Mouse (Mus musculus): ENCODE measurements around the gene Ccdc92b.

The Ccdc92b gene

DNA sequence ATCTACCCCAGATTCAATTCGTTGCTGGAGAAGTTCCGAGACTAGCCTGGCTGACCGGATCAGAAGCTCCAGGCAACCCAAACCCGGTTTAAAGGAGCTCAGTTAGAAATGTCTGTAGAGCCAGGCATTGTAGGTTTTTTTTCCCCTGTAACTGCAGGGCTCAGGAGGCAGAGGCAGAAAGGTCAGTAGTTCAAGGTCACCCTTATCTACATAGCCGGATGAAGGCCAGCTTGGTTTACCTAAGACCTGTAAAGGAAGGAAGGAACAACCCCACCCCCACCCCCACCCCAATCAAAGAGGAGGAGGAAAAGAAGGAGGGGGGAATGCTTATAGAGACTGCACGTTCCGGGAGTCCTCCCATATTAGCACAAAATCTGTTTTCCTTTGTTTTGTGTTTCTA is 8.0 kb upstream of the Ccdc92b start:
- no peak for DNase-seq (ENCODE audit: low spot score)

- DNase-seq (ENCODE audit: low spot score) = no peak
Observed at GRCm38 (mm10) chr11:74613428-74613827, 6.0 kb upstream of the Ccdc92b start.

GRCm38 (mm10) chr11:74615571-74615970 is 3.8 kb upstream of the Ccdc92b start:
- no peak for DNase-seq (ENCODE audit: low spot score)

DNA sequence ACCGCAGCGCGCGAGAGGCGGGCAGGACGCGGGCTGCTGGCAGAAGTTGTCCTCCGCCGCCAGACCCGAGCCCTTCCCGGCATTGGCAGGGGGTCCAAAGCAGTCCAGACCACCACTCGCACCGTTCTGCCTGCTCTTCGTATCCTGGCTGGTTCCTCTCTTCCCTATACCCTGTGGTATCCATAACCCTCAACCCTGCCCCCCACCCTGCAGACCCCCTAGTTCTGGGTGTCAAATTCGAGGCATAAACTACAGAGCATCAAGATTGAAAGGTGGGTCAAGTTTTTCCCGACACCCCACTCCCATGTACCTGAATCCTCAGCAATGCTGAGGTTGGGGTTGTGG is 523 bp downstream of the Ccdc92b start:
- no peak for DNase-seq (ENCODE audit: low spot score)

DNA sequence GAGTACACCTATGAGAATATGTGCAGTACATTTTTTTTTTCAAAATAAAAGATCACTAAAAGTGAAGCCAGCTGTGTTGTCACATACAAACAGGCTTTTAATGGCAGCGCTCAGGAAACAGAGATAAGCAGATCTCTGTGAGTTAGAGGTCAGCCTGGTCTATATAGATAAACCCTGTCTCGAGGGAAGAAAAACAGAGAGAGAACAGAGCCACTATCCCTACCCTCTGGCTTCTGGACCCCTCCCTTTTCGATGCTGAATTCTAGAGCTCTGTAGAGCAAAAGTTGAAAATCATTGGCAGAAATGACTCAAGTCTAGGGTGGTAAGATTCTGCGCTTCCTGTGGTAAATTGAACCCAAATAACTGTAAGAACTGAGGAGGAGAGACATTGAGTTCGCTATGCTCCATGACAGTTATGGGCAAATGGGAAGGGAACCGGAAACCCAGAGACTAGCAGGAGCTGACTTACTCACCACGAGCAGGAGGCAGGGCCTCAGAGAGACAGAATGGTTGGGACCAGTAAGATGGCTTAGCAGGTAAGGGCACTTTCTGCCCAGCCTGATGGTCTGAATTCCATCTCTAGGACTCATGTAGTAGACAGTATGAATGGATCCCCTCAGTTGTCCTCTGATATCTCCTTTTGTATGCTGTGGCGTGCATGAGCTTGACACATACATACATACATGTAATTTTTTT is 2.7 kb downstream of the Ccdc92b start:
- DNase-seq (ENCODE audit: low spot score) = no peak

DNA sequence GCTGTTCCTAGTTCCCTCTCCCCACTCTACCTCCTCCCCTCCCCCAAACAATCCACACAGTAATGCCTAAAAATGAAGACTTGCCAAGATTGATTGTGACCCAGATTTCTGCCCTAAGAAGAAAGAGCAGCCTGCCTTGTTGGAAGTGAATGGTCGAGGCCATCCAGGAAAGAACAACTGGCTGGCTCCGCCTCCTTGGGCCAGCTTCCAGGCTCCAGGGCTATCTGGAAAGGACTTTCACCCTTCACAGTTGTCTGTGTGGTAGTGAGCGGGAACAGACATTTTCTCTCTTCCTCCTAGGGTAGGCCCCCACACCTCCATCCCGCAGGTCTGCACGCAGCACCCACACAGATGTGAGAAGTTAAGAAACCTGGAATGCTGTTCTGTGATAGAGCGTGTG is 4.3 kb downstream of the Ccdc92b start:
- no peak for DNase-seq (ENCODE audit: low spot score)

GRCm38 (mm10) chr11:74625333-74625732 is 5.9 kb downstream of the Ccdc92b start:
- no peak for DNase-seq (ENCODE audit: low spot score)

GRCm38 (mm10) chr11:74627481-74627880 is 8.1 kb downstream of the Ccdc92b start:
- no peak for DNase-seq (ENCODE audit: low spot score)

GRCm38 (mm10) chr11:74631880-74632789 is 12.7 kb downstream of the Ccdc92b start:
- DNase-seq (ENCODE audit: low spot score) = no peak

DNA sequence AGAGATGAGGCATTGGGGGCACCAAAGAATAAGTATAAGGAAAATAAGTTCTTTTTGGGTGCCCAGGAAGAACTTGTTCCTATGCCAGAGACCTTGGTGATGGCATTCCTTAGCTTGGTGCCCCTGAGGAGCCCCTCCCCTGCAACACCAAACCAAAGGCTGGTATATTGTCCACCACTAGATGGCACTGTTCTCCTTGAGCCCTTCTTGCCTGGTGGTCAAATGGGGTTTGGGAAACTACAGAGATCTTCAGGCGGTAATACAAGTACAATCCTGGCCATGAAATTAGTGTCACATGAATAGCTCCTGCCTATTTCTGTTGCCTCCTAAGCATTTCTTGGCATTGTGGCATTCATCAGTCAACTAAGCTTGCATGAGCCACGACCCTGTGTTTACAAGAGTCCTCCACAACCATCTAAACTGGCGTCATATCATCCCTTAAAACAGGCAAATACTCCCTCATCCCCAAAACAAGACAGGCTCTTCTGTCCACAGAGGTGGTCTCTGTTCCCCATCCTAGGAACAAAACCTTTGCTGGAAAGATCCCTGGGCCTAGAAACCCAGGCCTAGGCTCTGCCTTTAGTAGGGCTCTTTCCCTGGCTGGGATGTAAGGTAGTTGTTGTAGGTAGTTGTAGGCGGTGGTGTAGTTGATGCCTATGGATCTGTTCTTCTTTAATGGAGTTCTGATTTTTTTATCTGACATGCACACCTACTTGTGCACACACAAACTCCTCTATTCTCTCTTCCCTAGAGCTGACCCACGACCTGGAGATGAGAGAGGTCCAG is 15.3 kb downstream of the Ccdc92b start:
- DNase-seq (ENCODE audit: low spot score) = peak; percentile 39

GRCm38 (mm10) chr11:74637486-74637885 is 18.1 kb downstream of the Ccdc92b start:
- DNase-seq (ENCODE audit: low spot score) = no peak

DNA sequence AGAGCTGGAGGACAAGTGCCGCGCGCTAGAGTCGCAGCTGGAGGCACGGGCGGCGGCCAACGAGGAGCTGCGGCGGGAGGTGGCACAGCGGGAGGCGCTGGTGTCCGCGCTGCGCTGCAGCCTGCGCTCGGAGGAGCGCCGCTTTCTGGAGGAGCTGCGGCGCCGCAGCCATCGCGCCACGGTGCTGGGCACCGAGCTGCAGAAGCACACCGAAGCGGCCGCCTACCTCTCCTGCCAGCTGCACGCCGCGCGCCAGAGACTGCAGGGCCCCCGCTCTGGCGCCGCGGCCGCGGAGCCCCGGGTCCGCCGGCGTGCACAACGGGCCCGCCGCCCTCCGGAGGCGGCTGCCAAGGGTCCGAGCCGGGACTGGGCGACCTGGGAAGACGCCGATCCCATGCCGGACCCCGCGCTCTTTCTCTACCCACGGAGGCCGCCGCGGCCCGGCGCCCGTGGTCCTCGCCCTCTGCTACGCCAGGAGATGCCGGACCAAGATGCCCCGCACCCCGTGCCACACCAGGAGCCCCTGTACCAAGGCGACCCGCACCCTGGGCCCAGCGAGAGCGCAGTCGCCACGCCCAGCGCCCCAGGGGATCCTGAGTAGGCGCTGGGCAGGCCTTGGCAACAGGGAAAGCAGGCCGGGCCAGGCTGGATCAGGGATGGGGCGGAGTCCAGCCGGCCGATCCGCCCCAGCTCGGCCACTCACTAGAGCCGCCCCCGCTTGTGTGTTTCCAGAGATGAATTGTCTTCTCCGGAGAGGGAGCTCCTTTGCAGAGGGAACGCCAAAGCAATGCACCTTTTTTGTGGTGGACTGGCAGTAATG is 18.8 kb downstream of the Ccdc92b start:
- DNase-seq (ENCODE audit: low spot score) = peak; percentile 84

GRCm38 (mm10) chr11:74638791-74639411 is 19.5 kb downstream of the Ccdc92b start:
- DNase-seq (ENCODE audit: low spot score) = no peak

DNA sequence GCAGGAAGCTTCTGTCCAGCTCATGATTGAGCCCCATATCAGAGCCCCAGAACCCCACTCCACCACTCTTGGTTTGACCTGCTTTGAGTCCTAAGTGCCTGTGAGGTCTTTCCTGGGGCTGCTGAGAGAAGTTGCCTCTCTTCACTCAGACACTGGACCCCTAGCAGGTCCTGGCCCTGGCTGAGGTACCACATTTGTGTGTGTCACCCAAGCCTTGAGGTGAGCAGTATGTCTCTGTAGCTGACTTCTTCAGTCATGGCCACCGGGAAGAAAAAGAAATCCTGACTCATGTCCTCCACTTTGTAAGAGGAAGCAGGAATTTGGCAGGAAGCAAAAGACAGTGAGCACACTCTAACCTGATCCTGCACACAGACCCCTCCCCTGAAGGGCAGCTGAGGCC is 20.2 kb downstream of the Ccdc92b start:
- no peak for DNase-seq (ENCODE audit: low spot score)

DNA sequence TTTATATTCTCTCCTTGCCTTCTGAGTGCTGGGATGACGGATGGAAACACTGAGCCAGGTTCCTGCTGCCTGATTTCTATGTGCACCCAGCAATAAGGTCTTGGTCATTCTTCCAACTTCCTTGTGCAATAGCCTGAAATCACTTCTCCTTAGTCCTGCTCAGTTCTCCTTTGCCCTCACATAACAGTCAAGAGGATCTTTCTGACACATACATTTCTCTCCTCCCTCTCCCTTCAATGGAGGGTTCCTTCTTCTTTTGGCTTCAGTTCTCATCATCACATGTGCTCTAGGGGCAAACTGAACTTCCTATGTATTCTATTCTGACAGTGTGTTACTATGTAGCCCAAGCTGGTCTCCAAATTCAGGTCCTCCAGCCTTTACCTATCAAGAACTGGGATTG is 28.6 kb downstream of the Ccdc92b start:
- no peak for DNase-seq (ENCODE audit: low spot score)

DNA sequence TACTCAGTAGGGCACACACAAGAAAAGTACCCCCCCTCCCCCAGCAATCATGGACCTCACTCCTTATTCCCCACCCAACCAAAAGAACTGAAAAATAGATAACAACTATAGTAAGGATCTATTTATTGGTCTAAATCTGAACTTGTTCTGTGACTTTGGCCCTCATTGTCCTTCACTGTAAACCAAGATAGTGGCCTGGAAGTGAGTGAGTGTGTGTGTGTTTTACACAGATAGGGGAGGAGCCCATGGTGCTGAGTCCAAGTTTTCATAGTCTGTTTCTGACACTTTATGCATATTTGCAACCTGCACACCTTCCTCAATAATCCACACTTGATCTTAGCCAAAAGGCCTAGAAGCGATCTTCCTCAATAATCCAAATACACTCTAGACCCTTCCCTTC is 29.3 kb downstream of the Ccdc92b start:
- no peak for DNase-seq (ENCODE audit: low spot score)

- peak; percentile 98 for DNase-seq (ENCODE audit: low spot score)
Observed at GRCm38 (mm10) chr11:74649095-74649646, 29.8 kb downstream of the Ccdc92b start, which contains the start of gene Cluh. Gene Cluh, plus strand, starts transcription at chr11:74649495.

DNA sequence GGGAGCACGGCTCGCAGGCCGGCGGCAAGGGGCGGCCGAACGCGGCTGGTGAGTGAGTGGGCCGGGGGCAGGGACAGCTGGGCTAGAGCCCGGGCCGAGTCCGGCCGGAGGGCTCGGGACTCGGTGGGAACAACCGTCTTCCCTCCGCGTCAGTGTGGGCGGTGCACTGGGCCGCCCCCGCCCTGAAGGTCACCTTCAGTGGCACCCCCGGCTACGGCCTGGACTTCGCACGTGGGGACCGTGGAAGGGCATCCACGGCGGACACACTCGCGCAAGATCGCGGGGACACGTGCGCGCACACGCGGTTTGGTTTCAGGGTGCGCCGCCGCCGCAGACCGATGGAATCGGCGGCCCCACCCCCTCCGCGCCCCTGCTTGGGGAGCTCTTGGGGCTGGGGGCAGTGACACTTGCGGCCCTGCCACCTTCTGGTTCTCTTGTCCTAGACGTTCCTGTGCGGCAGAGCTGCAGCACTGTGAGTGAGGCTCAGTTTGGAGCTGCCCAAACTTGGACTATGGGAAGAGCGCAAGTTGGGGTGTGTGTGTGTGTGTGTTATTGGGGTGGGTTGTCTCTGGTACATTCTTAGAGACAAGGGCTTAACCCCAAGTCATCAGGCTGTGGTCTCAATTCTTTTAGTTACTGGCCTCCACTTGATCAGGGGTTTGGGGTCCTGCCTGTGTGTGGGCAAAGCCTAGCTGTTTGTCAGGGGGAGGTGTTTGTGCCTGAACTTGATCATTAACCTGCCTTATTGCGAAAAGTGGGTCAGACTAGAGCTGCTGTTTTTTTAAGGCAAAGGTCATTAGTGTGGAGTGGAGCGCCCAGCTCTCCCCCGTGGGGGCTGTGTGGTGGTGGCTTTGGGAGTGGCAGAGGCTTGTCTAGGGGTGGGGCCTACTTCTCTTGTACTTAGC is 30.5 kb downstream of the Ccdc92b start:
- peak; percentile 48 for DNase-seq (ENCODE audit: low spot score)

- no peak for DNase-seq (ENCODE audit: low spot score)
Observed at GRCm38 (mm10) chr11:74650576-74651100, 31.2 kb downstream of the Ccdc92b start.

DNA sequence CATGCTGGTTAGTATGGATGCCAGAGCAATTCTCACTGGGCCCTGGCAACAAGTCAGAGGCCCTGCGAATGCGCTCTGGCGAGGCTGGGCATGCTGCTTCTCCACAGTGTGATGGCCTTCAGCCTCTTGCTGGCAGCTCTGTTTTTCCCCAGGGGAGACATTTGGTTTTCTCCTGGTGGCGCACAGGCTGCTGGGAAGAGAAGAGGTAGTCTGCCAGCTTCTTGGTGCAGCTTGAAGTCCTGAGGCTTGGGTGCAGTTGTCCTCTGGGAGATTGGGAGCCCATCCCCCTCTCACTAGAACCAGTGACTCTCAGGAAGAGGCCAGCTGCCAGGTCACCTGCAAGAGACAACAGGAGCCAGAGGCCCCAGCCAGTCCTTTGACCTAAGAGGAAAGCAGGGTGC is 33.4 kb downstream of the Ccdc92b start:
- peak; percentile 62 for DNase-seq (ENCODE audit: low spot score)
